In genomic region chr11:3684723-3685430, GRCm38 (mm10) we compare ENCODE assay signal across 18 mouse cellular contexts. TPM values are rescaled to one million over a fixed set of nuclear protein-coding genes. Genes with fewer than 3 reads are reported as not detected.
DNase-seq lines count a peak whose midpoint lies in the region; ATAC-seq and TF ChIP-seq lines count a peak whose summit lies in the region.
"Had no signal": no experiment of that assay in that cellular context is flagged by ENCODE, and none has a peak within 500 bp of the region (broad histone marks: within the 10 kb centered on the region; RNA-seq: fewer than 3 reads in every experiment).

No protein-coding gene starts in this region.

- H3K36me3 ChIP-seq in kidney, embryonic 15.5 days, result peaks cover 94% of the 10 kb centered on the region
- peaks cover 77% of the 10 kb centered on the region for H3K36me3 ChIP-seq in liver, postnatal 0 days (replicated peaks; ENCODE audit: insufficient read depth, low read length)

- H3K4me2 ChIP-seq in kidney, embryonic 15.5 days, result no peak overlapping the region
- H3K4me2 ChIP-seq in liver, postnatal 0 days (ENCODE audit: low read depth, low read length), result no peak overlapping the region
- H3K4me2 ChIP-seq: embryonic facial prominence, embryonic 13.5 days; heart, embryonic 11.5 days; liver, embryonic 11.5 days had no signal

- no peak overlapping the region for H3K9ac ChIP-seq in kidney, embryonic 15.5 days
- H3K9ac ChIP-seq in liver, postnatal 0 days (replicated peaks), result no peak overlapping the region
- H3K9ac ChIP-seq: embryonic facial prominence, embryonic 13.5 days had no signal

- H3K9me3 ChIP-seq in kidney, embryonic 15.5 days (replicated peaks), result no peaks in the 10 kb centered on the region
- no peaks in the 10 kb centered on the region for H3K9me3 ChIP-seq in liver, postnatal 0 days (ENCODE audit: low read length)
- H3K9me3 ChIP-seq: embryonic facial prominence, embryonic 13.5 days; forebrain, embryonic 10.5 days; megakaryocyte, embryonic 14.5 days had no signal

- TF ChIP-seq POLR2A in cerebellum, adult 2 months (IDR thresholded peaks at IDR 0.05; ENCODE audit: borderline replicate concordance, insufficient read depth, low read length), result no peak

- H3K4me1 ChIP-seq in kidney, embryonic 15.5 days, result no peaks in the 10 kb centered on the region
- peaks cover 8% of the 10 kb centered on the region; the same call in 1 of the 2 replicates for H3K4me1 ChIP-seq in cerebellum, adult 2 months (ENCODE audit: control insufficient read depth, insufficient read depth, low read length)
- no peaks in the 10 kb centered on the region for H3K4me1 ChIP-seq in liver, postnatal 0 days (ENCODE audit: insufficient read depth)
- H3K4me1 ChIP-seq: embryonic facial prominence, embryonic 13.5 days; forebrain, embryonic 10.5 days had no signal

- no peak overlapping the region for H3K4me3 ChIP-seq in kidney, embryonic 15.5 days (replicated peaks)
- H3K4me3 ChIP-seq in cerebellum, adult 2 months (replicated peaks; ENCODE audit: insufficient read depth, low read depth, low read length), result no peak overlapping the region
- no peak overlapping the region for H3K4me3 ChIP-seq in liver, postnatal 0 days (ENCODE audit: low read depth, low read length)
- H3K4me3 ChIP-seq: embryonic facial prominence, embryonic 13.5 days; forebrain, embryonic 10.5 days; megakaryocyte, embryonic 14.5 days had no signal

- DNase-seq in kidney, adult 9 months, result peak; percentile 43
- DNase-seq in adrenal gland, postnatal 14 days, result peak; percentile 70
- DNase-seq in cerebellum, adult 2 months, result peak; percentile 44 to 50
- peak; percentile 67 to 71 for DNase-seq in kidney, postnatal 25 days
- no peak for DNase-seq in liver, postnatal 0 days
- no peak for DNase-seq in thymus, postnatal 0 days (ENCODE audit: low spot score)
- DNase-seq: gastrocnemius, postnatal 36 days; heart, postnatal 36 days; right cerebral cortex, postnatal 25 days had no signal

- H3K27ac ChIP-seq in kidney, embryonic 15.5 days, result no peak overlapping the region
- H3K27ac ChIP-seq in cerebellum, adult 2 months (ENCODE audit: insufficient read depth, low read length), result peak overlapping the region; percentile 24; the same call in 1 of the 2 replicates
- no peak overlapping the region for H3K27ac ChIP-seq in liver, postnatal 0 days (ENCODE audit: low read depth)
- H3K27ac ChIP-seq: embryonic facial prominence, embryonic 13.5 days; forebrain, embryonic 10.5 days had no signal

- no peaks in the 10 kb centered on the region for H3K27me3 ChIP-seq in kidney, embryonic 15.5 days
- H3K27me3 ChIP-seq in cerebellum, adult 2 months (ENCODE audit: control insufficient read depth, insufficient read depth, low read length), result no peaks in the 10 kb centered on the region
- no peaks in the 10 kb centered on the region for H3K27me3 ChIP-seq in liver, postnatal 0 days (ENCODE audit: insufficient read depth, low read length)
- H3K27me3 ChIP-seq: embryonic facial prominence, embryonic 13.5 days; megakaryocyte, embryonic 14.5 days had no signal

- TF ChIP-seq EP300 in liver, postnatal 0 days (IDR thresholded peaks at IDR 0.05; ENCODE audit: low read depth), result no peak

- no peak for TF ChIP-seq CTCF in cerebellum, adult 2 months (IDR thresholded peaks at IDR 0.05; ENCODE audit: borderline replicate concordance, insufficient read depth, low read depth, low read length)
- TF ChIP-seq CTCF in liver, postnatal 0 days (IDR thresholded peaks at IDR 0.05; ENCODE audit: low read depth), result no peak

- 83% methylated on average over 5 of the region's 5 CpGs for WGBS in kidney, embryonic 15.5 days
- WGBS in cerebellum, adult 2 months, result 74% methylated on average over 5 of the region's 5 CpGs
- 88% methylated on average over 5 of the region's 5 CpGs for WGBS in liver, postnatal 0 days (ENCODE audit: insufficient replicate concordance)

- no peak for ATAC-seq in kidney, embryonic 15.5 days (replicated peaks; ENCODE audit: low FRiP score)
- no peak for ATAC-seq in liver, postnatal 0 days
- ATAC-seq: CD4-positive, CD25-positive, alpha-beta regulatory T cell, adult 4 months; inflammation-experienced regulatory T-cells, adult 6 months; midbrain, embryonic 16.5 days had no signal

RNA-seq across cellular contexts. Expression of gene Morc2a, which starts 35.9 kb away (rescaled TPM):
- polyA plus RNA-seq in kidney, embryonic 15.5 days (2015; fragmentation: Nextera tagmentation; extraction: Ambion mirVana), result 28.2 and 30.2 TPM in 2 replicates
- total RNA-seq in adrenal gland, postnatal 14 days (2021), result 39.2 and 53.2 TPM in 2 replicates
- 22.9 and 26.0 TPM in 2 replicates for polyA plus RNA-seq in cerebellum, adult 2 months (2012; rRNA removed)
- 3.0 and 3.7 TPM in 2 replicates for polyA plus RNA-seq in liver, postnatal 0 days (2015; fragmentation: Nextera tagmentation; extraction: Ambion mirVana)
- polyA plus RNA-seq in thymus, postnatal 0 days (2015; fragmentation: Nextera tagmentation; extraction: Ambion mirVana), result 14.7 and 16.7 TPM in 2 replicates

Comparison
In these comparisons a context has a peak if more than half of its experiments do, and no peak if none do; other contexts are left out.
1. DNase-seq: peak in kidney, adult 9 months (single experiment), adrenal gland, postnatal 14 days (single experiment), cerebellum, adult 2 months (2 of 2) and kidney, postnatal 25 days (2 of 2); none in liver, postnatal 0 days (single experiment) and thymus, postnatal 0 days (single experiment).